Mouse (Mus musculus) megakaryocyte, embryonic 14.5 days (primary cell): ENCODE data around the gene BC080695. TPM values are rescaled to one million over a fixed set of nuclear protein-coding genes. Genes with fewer than 3 reads are reported as not detected.
"Not testable (repeated sequence)": the region's sequence is repeated elsewhere in the genome, so short reads cannot be mapped to it uniquely, and the experiment has no call there.

Source experiments
- H3K27me3 ChIP-seq: replicated peaks from 2 replicates; pipeline ENCODE3; 2012; ENCODE audit warnings: inconsistent platforms
- H3K36me3 ChIP-seq: replicated peaks from 2 replicates; pipeline ENCODE3; 2012; ENCODE audit warnings: low read length, inconsistent platforms, mixed read lengths
- H3K4me1 ChIP-seq: 2 replicates; pipeline ENCODE4 v1.6.1; 2012; ENCODE audit warnings: inconsistent platforms
- H3K4me3 ChIP-seq: replicated peaks from 2 replicates; pipeline ENCODE3; 2012; ENCODE audit warnings: moderate library complexity, mild to moderate bottlenecking, inconsistent platforms
- H3K9me3 ChIP-seq: 2 replicates; pipeline ENCODE4 v1.6.1; 2012; ENCODE audit warnings: inconsistent platforms
- FLI1 ChIP-seq: IDR thresholded peaks from 2 replicates; pipeline ENCODE4 v1.6.1; 2012; ENCODE audit warnings: low read length, inconsistent platforms, mixed read lengths
- GATA1 ChIP-seq: IDR thresholded peaks from 3 replicates; pipeline ENCODE4 v1.6.1; 2012; ENCODE audit warnings: mixed read lengths, low read length, inconsistent platforms, borderline replicate concordance
- polyA plus RNA-seq: library from polyadenylated mRNA; stranded (reverse); fragments of >175 nt; gene quantifications from 2 replicates; pipeline ENCODE4 v1.2.3, GENCODE M21; 2012; ENCODE audit warnings: low replicate concordance; ENCODE audit not compliant: insufficient read depth

The BC080695 gene
- not detected in 2 replicates for polyA plus RNA-seq

DNA sequence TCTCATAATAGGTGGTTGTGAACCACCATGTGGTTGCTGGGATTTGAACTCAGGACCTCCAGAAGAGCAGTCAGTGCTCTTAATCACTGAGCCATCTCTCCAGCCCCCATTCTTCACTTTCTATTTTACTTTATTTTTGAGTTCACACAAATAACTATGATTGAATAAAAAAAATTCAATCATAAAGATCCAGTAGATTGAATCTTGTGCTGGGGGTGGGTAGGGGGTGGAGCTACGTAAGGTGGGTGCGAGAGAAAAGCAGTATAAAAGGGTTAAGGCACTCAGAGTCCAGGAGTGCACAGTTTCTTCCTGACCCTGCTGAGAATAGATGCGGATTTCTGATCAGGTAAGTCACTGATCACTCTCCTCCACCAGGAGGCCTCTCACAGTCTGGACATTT, at the start of gene BC080695, which contains the start of gene Gm13057:
Gene BC080695, plus strand, starts transcription at position 301 of the 400 bp plus-strand sequence.
Gene Gm13057, plus strand, starts transcription at position 310 of the 400 bp plus-strand sequence.
- not testable (repeated sequence) for H3K4me1 ChIP-seq, H3K4me3 ChIP-seq, H3K9me3 ChIP-seq, H3K27me3 ChIP-seq, H3K36me3 ChIP-seq

- H3K9me3 ChIP-seq: no peaks in the 10 kb centered on the region; the same call in 1 of the 2 replicates
- H3K27me3 ChIP-seq: no peaks in the 10 kb centered on the region
- TF ChIP-seq GATA1: no peak
- no peak for TF ChIP-seq FLI1
- no peaks in the 10 kb centered on the region for H3K36me3 ChIP-seq
- H3K4me3 ChIP-seq: no peak within 1 kb of the TSS
- H3K4me1 ChIP-seq: no peaks in the 10 kb centered on the region
Measured at GRCm38 (mm10) chr4:143511043-143511442, 40.5 kb upstream of the BC080695 start, which contains the start of gene Gm13043. Gm13043 (plus strand) TSS chr4:143511343.

GRCm38 (mm10) chr4:143535654-143536053, 15.8 kb upstream of the BC080695 start, which contains the start of gene Gm13040:
Gm13040 (plus strand) TSS chr4:143535954.
- H3K27me3 ChIP-seq, H3K36me3 ChIP-seq, H3K4me1 ChIP-seq, H3K9me3 ChIP-seq, H3K4me3 ChIP-seq: not testable (repeated sequence)

DNA sequence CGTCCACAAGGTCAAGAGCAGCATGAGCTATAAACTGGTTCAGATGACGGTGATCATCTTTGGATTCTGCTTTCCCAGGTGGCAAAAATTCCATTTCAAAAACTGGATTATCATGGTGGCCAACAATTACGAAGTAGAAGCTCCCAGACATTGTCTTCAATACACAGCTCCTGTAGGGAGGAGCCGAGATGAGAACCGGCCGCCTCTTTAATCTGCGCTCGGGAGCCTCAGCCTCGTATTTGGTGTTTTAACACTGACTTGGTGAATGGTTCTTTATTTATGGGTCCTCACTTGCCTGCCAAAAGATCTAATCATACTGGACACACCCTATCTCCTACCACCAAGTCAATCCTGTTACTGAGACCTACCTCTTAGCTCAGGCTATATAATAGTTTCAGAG, 60.4 kb downstream of the BC080695 start:
- not testable (repeated sequence) for H3K4me3 ChIP-seq, H3K27me3 ChIP-seq, H3K9me3 ChIP-seq, H3K36me3 ChIP-seq, H3K4me1 ChIP-seq

DNA sequence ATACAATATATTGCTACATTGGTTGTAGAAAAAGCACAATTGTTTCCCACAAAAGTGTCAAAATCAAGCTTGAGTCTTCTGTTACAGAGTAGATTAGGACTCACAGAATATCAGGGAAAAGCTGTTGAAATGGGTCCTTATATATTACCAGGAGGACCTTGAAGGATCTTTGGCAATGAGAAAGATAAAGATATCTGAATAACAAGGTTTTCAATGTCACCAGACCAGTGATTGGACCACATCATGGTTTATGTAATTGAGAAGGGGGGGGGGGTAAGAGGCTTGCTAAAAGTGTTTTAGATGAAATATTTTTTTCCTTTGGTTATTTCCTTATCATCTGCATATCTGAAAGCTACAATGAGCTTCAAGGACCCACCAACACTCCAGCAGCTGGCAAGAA, 63.2 kb downstream of the BC080695 start, which contains the start of gene Gm13083:
Gene Gm13083, plus strand, starts transcription at position 301 of the 400 bp plus-strand sequence.
- H3K4me1 ChIP-seq, H3K9me3 ChIP-seq, H3K36me3 ChIP-seq, H3K4me3 ChIP-seq, H3K27me3 ChIP-seq: not testable (repeated sequence)

- not testable (repeated sequence) for H3K4me1 ChIP-seq, H3K9me3 ChIP-seq, H3K27me3 ChIP-seq, H3K4me3 ChIP-seq, H3K36me3 ChIP-seq
Measured at GRCm38 (mm10) chr4:143618101-143618500, 66.6 kb downstream of the BC080695 start.

Other genes starting within 250 kb of the BC080695 start
- not detected in 2 replicates for gene Lrrc38, start 201.9 kb upstream of the BC080695 start, polyA plus RNA-seq
- not detected in 2 replicates for gene Pramel1, start 157.3 kb upstream of the BC080695 start, polyA plus RNA-seq
- gene Pramef8, start 139.3 kb upstream of the BC080695 start, polyA plus RNA-seq: 0.29 TPM in 1 of 2 replicates, not detected in the other
- gene Oog4, start 101.4 kb upstream of the BC080695 start, polyA plus RNA-seq: not detected in 2 replicates
- not detected in 2 replicates for gene Gm13043, start 40.4 kb upstream of the BC080695 start, polyA plus RNA-seq
- gene Gm13040, start 15.7 kb upstream of the BC080695 start, polyA plus RNA-seq: not detected in 2 replicates
- not detected in 2 replicates for gene Gm13057, start within 50 bp of the BC080695 start, polyA plus RNA-seq
- not detected in 2 replicates for gene Gm13083, start 63.3 kb downstream of the BC080695 start, polyA plus RNA-seq
- gene Gm13088, start 105.5 kb downstream of the BC080695 start, polyA plus RNA-seq: not detected in 2 replicates
- not detected in 2 replicates for gene Gm13089, start 151.0 kb downstream of the BC080695 start, polyA plus RNA-seq
- gene Gm13078, start 167.8 kb downstream of the BC080695 start, polyA plus RNA-seq: not detected in 2 replicates
- not detected in 2 replicates for gene Gm13023, start 237.7 kb downstream of the BC080695 start, polyA plus RNA-seq